Mouse (Mus musculus) cerebellum, adult 2 months (tissue): Measurements from ENCODE around the gene Ufc1.

Experiments
- CTCF ChIP-seq: fragments of 200-500 bp; IDR thresholded peaks from 2 replicates; pipeline ENCODE4 v1.5.1; 2011; ENCODE audit warnings: low read depth, mild to moderate bottlenecking, control low read depth, low read length, moderate library complexity, borderline replicate concordance; ENCODE audit not compliant: insufficient read depth
- POLR2A ChIP-seq: fragments of 200-500 bp; IDR thresholded peaks from 2 replicates; pipeline ENCODE4 v1.6.1; 2011; ENCODE audit warnings: low read length, control low read depth, borderline replicate concordance; ENCODE audit not compliant: insufficient read depth

- no peak for TF ChIP-seq POLR2A
- no peak for TF ChIP-seq CTCF
These were observed 19.6 kb downstream of the Ufc1 start for GRCm38 (mm10) chr1:171275144-171275734.
